Mouse (Mus musculus) MEL (cell line): ENCODE measurements around the gene Cbx5.

Source experiments
- CTCF ChIP-seq, 3 experiments: IDR thresholded peaks in 2 of 3; conservative IDR thresholded peaks in 1 of 3; 2 replicates each; pipeline ENCODE4 v1.5.1; 2011 to 2012; ENCODE audit warnings: low read length in 3 of 3, low read depth in 2 of 3, mild to moderate bottlenecking in 2 of 3, improper control_type of control experiment in 1 of 3, inconsistent platforms in 1 of 3, mixed read lengths in 1 of 3, moderate library complexity in 1 of 3; ENCODE audit not compliant: control insufficient read depth in 1 of 3, insufficient read depth in 1 of 3, poor library complexity in 1 of 3, severe bottlenecking in 1 of 3
- GATA1 ChIP-seq: IDR thresholded peaks from 2 replicates; pipeline ENCODE4 v1.6.1; 2011; ENCODE audit warnings: low read depth, low read length, improper control_type of control experiment
- JUND ChIP-seq: IDR thresholded peaks from 2 replicates; pipeline ENCODE4 v1.6.1; 2011; ENCODE audit warnings: low read depth, mild to moderate bottlenecking, improper control_type of control experiment, low read length
- MXI1 ChIP-seq: IDR thresholded peaks from 2 replicates; pipeline ENCODE4 v1.6.1; 2011; ENCODE audit warnings: mild to moderate bottlenecking, low read depth, low read length, improper control_type of control experiment
- MYC ChIP-seq: IDR thresholded peaks from 2 replicates; pipeline ENCODE4 v1.6.1; 2011; ENCODE audit warnings: low read depth, mild to moderate bottlenecking, low read length, improper control_type of control experiment, moderate library complexity
- SIN3A ChIP-seq: IDR thresholded peaks from 2 replicates; pipeline ENCODE4 v1.6.1; 2012; ENCODE audit warnings: low read length, improper control_type of control experiment, inconsistent platforms
- TAL1 ChIP-seq: IDR thresholded peaks from 2 replicates; pipeline ENCODE4 v1.6.1; 2012; ENCODE audit warnings: mild to moderate bottlenecking, inconsistent platforms, low read length, moderate library complexity, mixed read lengths

DNA sequence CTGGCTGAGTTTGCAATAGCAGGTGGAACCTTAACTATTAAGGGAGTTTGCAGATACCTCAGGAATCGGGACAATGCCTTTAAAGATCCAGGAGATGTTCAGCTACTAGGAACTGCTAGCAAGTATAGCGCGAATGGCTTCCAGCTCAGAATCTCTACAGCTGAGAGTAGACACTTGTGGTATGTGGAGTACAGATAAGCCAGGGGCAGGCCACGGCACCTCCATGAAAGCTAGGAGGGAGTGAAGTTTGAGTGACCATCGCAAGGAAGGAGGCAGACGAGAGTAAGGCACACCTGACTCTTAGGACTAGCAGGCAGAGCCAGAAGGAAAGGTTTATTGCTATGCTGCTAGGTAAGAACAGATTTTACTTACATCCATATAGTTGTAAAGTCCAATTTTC is 6.0 kb upstream of the Cbx5 start:
- no peak for TF ChIP-seq SIN3A
- TF ChIP-seq CTCF (IDR thresholded peaks at IDR 0.05 in 2 of 3, conservative IDR thresholded peaks at IDR 0.05 in 1 of 3; ENCODE audit: control insufficient read depth in 1 of 3, insufficient read depth in 1 of 3, low read depth in 2 of 3, low read length in 3 of 3, poor library complexity in 1 of 3, severe bottlenecking in 1 of 3): no peak
- no peak for TF ChIP-seq MYC
- no peak for TF ChIP-seq JUND
- TF ChIP-seq MXI1: no peak
- peak; percentile 11; the same call in 1 of the 2 replicates for TF ChIP-seq TAL1
- TF ChIP-seq GATA1: no peak
